Comparison of ENCODE assay signal across 13 mouse cellular contexts in the genomic region with DNA sequence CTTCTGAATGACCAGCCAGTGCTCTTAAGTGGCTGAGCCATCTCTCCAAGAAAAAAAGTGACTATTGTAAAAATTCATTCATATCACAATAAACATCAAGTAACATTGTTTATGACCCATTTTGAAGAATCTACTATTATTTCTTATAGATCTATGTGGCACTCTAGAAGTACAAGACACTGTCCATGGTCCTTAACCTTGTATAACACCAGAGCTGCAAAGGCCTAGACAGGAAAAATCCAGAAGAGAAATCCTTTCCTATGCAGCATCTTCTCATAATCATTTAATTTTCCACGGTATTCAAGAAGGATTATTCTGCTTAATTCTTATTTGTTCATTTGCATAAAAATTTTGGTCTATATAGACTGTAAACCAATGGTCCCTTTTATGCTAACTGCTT.
"Had no signal": no experiment of that assay in that cellular context is flagged by ENCODE, and none has a peak within 500 bp of the region (broad histone marks: within the 10 kb centered on the region; RNA-seq: fewer than 3 reads in every experiment).

No protein-coding gene starts in this region.

- H3K27me3 ChIP-seq: limb, embryonic 15.5 days; liver, embryonic 12.5 days; lung, embryonic 15.5 days; midbrain, embryonic 15.5 days; neural tube, embryonic 12.5 days; stomach, embryonic 15.5 days had no signal

- H3K4me1 ChIP-seq: limb, embryonic 15.5 days; liver, embryonic 12.5 days; lung, embryonic 15.5 days; midbrain, embryonic 15.5 days; neural tube, embryonic 12.5 days; stomach, embryonic 15.5 days had no signal

- DNase-seq: kidney, adult 11 months; kidney, adult 9 months; kidney, postnatal 14 days; left cerebral cortex, postnatal 4 days; retina, postnatal 1 day; thymus, adult 2 months; thymus, postnatal 25 days had no signal

- H3K9ac ChIP-seq: limb, embryonic 15.5 days; liver, embryonic 12.5 days; lung, embryonic 15.5 days; midbrain, embryonic 15.5 days; neural tube, embryonic 12.5 days; stomach, embryonic 15.5 days had no signal

- H3K4me2 ChIP-seq: limb, embryonic 15.5 days; liver, embryonic 12.5 days; lung, embryonic 15.5 days; midbrain, embryonic 15.5 days; neural tube, embryonic 12.5 days; stomach, embryonic 15.5 days had no signal

- ATAC-seq: liver, embryonic 12.5 days; midbrain, embryonic 15.5 days had no signal

- H3K27ac ChIP-seq: limb, embryonic 15.5 days; liver, embryonic 12.5 days; lung, embryonic 15.5 days; midbrain, embryonic 15.5 days; neural tube, embryonic 12.5 days; stomach, embryonic 15.5 days had no signal

- H3K4me3 ChIP-seq: limb, embryonic 15.5 days; liver, embryonic 12.5 days; lung, embryonic 15.5 days; midbrain, embryonic 15.5 days; neural tube, embryonic 12.5 days; stomach, embryonic 15.5 days had no signal

- H3K36me3 ChIP-seq: limb, embryonic 15.5 days; liver, embryonic 12.5 days; lung, embryonic 15.5 days; midbrain, embryonic 15.5 days; neural tube, embryonic 12.5 days; stomach, embryonic 15.5 days had no signal

- H3K9me3 ChIP-seq: limb, embryonic 15.5 days; liver, embryonic 12.5 days; lung, embryonic 15.5 days; midbrain, embryonic 15.5 days; neural tube, embryonic 12.5 days; stomach, embryonic 15.5 days had no signal
